Mouse (Mus musculus) duodenum, adult 2 months (tissue): ENCODE results near the gene Olfr912. TPM values are rescaled to one million over a fixed set of nuclear protein-coding genes. Genes with fewer than 3 reads are reported as not detected.

Source experiments
- polyA plus RNA-seq: library from polyadenylated mRNA; depleted of rRNA; stranded (reverse); fragments of >200 nt; gene quantifications from 2 replicates; pipeline ENCODE4 v1.2.3, GENCODE M21; 2012; ENCODE audit warnings: low replicate concordance; rRNA removed

Olfr912 gene
- not detected in 2 replicates for polyA plus RNA-seq

DNA sequence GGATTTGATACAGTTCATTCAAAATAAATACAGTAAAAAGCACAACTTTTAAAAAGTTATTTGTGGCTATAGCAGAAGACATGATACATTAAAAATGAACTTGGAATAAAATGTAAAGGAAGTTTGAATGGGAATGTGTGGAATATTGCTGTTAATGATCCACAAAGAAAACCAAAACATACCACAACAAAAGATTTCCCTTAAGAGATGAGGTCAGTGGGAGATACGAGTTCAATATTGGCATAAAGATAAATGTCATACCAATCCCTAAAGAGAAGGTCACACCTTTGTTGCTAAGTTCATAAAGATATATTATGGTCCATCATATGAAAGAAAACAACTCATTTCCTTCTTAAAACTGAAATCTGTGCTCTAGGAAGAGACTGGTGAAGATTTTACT lies at the start of gene Olfr912:
TSS of gene Olfr912 (plus strand) at position 301 of the 400 bp plus-strand sequence.

GRCm38 (mm10) chr9:38537549-38537948 lies 42.4 kb upstream of the Olfr912 start, which contains the start of gene Olfr910:
Gene Olfr910 (plus strand): TSS chr9:38537849.

DNA sequence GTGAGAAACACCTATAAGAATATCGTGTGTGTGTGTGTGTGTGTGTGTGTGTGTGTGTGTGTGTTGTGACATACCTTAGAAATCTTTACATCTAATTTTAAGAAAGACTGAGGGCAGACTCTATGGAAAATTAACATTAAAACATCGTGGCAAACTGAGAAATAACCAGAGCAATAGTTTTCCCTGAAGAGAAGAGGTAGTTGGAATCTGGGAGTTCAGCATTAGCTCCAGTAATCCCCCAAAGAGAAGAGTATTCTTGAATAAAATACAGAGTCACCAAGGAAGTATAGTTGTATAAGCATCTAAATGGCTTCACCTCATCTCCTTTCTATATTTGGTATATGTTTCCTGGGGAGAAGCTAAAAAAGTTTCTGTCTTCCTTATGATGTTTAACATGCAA lies 12.5 kb downstream of the Olfr912 start, which contains the start of gene Olfr913:
TSS of gene Olfr913 (plus strand) at position 301 of the 400 bp plus-strand sequence.

GRCm38 (mm10) chr9:38604802-38605201 lies 24.8 kb downstream of the Olfr912 start, which contains the start of gene Olfr914:
Gene Olfr914 (plus strand): TSS chr9:38605102.

Other genes with a start within 250 kb of the Olfr912 start
- not detected in 2 replicates for gene Olfr898, start 231.8 kb upstream of the Olfr912 start, polyA plus RNA-seq
- not detected in 2 replicates for gene Olfr250, start 213.3 kb upstream of the Olfr912 start, polyA plus RNA-seq
- gene Olfr251, start 203.1 kb upstream of the Olfr912 start, polyA plus RNA-seq, result not detected in 2 replicates
- gene Olfr147, start 178.5 kb upstream of the Olfr912 start, polyA plus RNA-seq, result not detected in 2 replicates
- not detected in 2 replicates for gene Olfr901, start 150.7 kb upstream of the Olfr912 start, polyA plus RNA-seq
- gene Olfr902, start 132.5 kb upstream of the Olfr912 start, polyA plus RNA-seq, result not detected in 2 replicates
- not detected in 2 replicates for gene Olfr904, start 117.0 kb upstream of the Olfr912 start, polyA plus RNA-seq
- not detected in 2 replicates for gene Olfr905, start 109.1 kb upstream of the Olfr912 start, polyA plus RNA-seq
- gene Olfr906, start 93.1 kb upstream of the Olfr912 start, polyA plus RNA-seq, result not detected in 2 replicates
- gene Olfr907, start 84.4 kb upstream of the Olfr912 start, polyA plus RNA-seq, result not detected in 2 replicates
- not detected in 2 replicates for gene Olfr911-ps1, start 58.6 kb upstream of the Olfr912 start, polyA plus RNA-seq
- gene Olfr910, start 42.3 kb upstream of the Olfr912 start, polyA plus RNA-seq, result not detected in 2 replicates
- not detected in 2 replicates for gene Olfr913, start 12.6 kb downstream of the Olfr912 start, polyA plus RNA-seq
- gene Olfr914, start 24.9 kb downstream of the Olfr912 start, polyA plus RNA-seq, result not detected in 2 replicates
- not detected in 2 replicates for gene Olfr916, start 79.7 kb downstream of the Olfr912 start, polyA plus RNA-seq
- gene Olfr917, start 85.7 kb downstream of the Olfr912 start, polyA plus RNA-seq, result not detected in 2 replicates
- gene Olfr918, start 94.4 kb downstream of the Olfr912 start, polyA plus RNA-seq, result not detected in 2 replicates
- gene Olfr919, start 123.5 kb downstream of the Olfr912 start, polyA plus RNA-seq, result not detected in 2 replicates
- gene Vwa5a, start 138.1 kb downstream of the Olfr912 start, polyA plus RNA-seq, result 3.4 and 4.1 TPM in 2 replicates
- 0.02 TPM in 1 of 2 replicates, not detected in the other for gene Olfr920, start 172.1 kb downstream of the Olfr912 start, polyA plus RNA-seq
- not detected in 2 replicates for gene Olfr921, start 192.9 kb downstream of the Olfr912 start, polyA plus RNA-seq
- not detected in 2 replicates for gene Olfr922, start 234.4 kb downstream of the Olfr912 start, polyA plus RNA-seq
- not detected in 2 replicates for gene Olfr923, start 246.4 kb downstream of the Olfr912 start, polyA plus RNA-seq